Mouse (Mus musculus) heart, embryonic 16.5 days (tissue): ENCODE data around the gene Ccdc180. TPM values are rescaled to one million over a fixed set of nuclear protein-coding genes. Genes with fewer than 3 reads are reported as not detected.

ENCODE experiments used
- ATAC-seq: fragments of 200-750 bp; cut with Nextera tagmentation; replicated peaks from 2 replicates; pipeline ENCODE4 v1.8.0; 2017; ENCODE audit warnings: moderate number of reproducible peaks; ENCODE audit not compliant: insufficient read depth, low FRiP score; ENCODE audit errors: extremely low read depth
- H3K27ac ChIP-seq: fragments of 300-500 bp; sonication (generic); 2 replicates; pipeline ENCODE4 v1.5.1; 2014; ENCODE audit warnings: mild to moderate bottlenecking, low read length, control low read depth, moderate library complexity
- H3K27me3 ChIP-seq: fragments of 300-500 bp; sonication (generic); 2 replicates; pipeline ENCODE4 v1.6.1; 2014; ENCODE audit warnings: low read length, mixed read lengths; ENCODE audit not compliant: control insufficient read depth, insufficient read depth
- H3K36me3 ChIP-seq: fragments of 300-500 bp; sonication (generic); 2 replicates; pipeline ENCODE4 v1.6.1; 2014; ENCODE audit not compliant: control insufficient read depth, insufficient read depth
- H3K4me1 ChIP-seq: fragments of 300-500 bp; sonication (generic); 2 replicates; pipeline ENCODE4 v1.6.1; 2014; ENCODE audit warnings: low read length, mixed read lengths; ENCODE audit not compliant: control insufficient read depth, insufficient read depth
- H3K4me2 ChIP-seq: fragments of 300-500 bp; sonication (generic); 2 replicates; pipeline ENCODE4 v1.6.1; 2014; ENCODE audit warnings: low read depth, mild to moderate bottlenecking, control low read depth, low read length
- H3K4me3 ChIP-seq: fragments of 300-500 bp; sonication (generic); 2 replicates; pipeline ENCODE4 v1.5.1; 2014; ENCODE audit warnings: mild to moderate bottlenecking, control low read depth, low read length
- H3K9ac ChIP-seq: fragments of 300-500 bp; sonication (generic); 2 replicates; pipeline ENCODE4 v1.6.1; 2014; ENCODE audit warnings: low read length, control low read depth
- H3K9me3 ChIP-seq: fragments of 300-500 bp; sonication (generic); replicated peaks from 2 replicates; pipeline ENCODE4 v1.6.1; 2016; ENCODE audit warnings: low read length; ENCODE audit not compliant: control insufficient read depth
- WGBS: fragments of 180-500 bp; shearing (Covaris S2); extraction: QIAGEN DNeasy Blood & Tissue Kit; methylation state at CpG from one replicate; pipeline ENCODE4 v1.1.7; 2014; 5-methylcytosine and 5-hydroxymethylcytosine counted together
- polyA plus RNA-seq: library from polyadenylated mRNA; unstranded; fragments of >200 nt; fragmentation: Nextera tagmentation; extraction: Ambion mirVana; gene quantifications from 2 replicates; pipeline ENCODE4 v1.2.1, GENCODE M21; 2015

Ccdc180 gene
- polyA plus RNA-seq, 1 experiment from 2014 or later, result 0.18 TPM

- ATAC-seq, result no peak
- no peak overlapping the region for H3K4me2 ChIP-seq
- no peaks in the 10 kb centered on the region for H3K4me1 ChIP-seq
- H3K4me3 ChIP-seq, result no peak overlapping the region
- no peaks in the 10 kb centered on the region for H3K27me3 ChIP-seq
- H3K9me3 ChIP-seq, result no peaks in the 10 kb centered on the region
- WGBS, result 72% methylated on average over 4 of the region's 4 CpGs
- no peak overlapping the region for H3K27ac ChIP-seq
- H3K36me3 ChIP-seq, result no peaks in the 10 kb centered on the region
- no peak overlapping the region for H3K9ac ChIP-seq
These were observed 38.5 kb downstream of the Ccdc180 start for GRCm38 (mm10) chr4:45928561-45928960.

GRCm38 (mm10) chr4:45941628-45942044 lies 51.5 kb downstream of the Ccdc180 start:
- Histone ChIP-seq H3K4me2 (peak overlapping the region; percentile 42; the same call in 1 of the 2 replicates), H3K36me3 (no peaks in the 10 kb centered on the region)
- no peak; the same call in 1 of the 2 replicates for ATAC-seq

GRCm38 (mm10) chr4:45947729-45948128 lies 57.6 kb downstream of the Ccdc180 start:
- 79% methylated on average over 8 of the region's 8 CpGs for WGBS
- Histone ChIP-seq H3K9me3 (no peaks in the 10 kb centered on the region), H3K27ac (no peak overlapping the region), H3K4me1 (no peaks in the 10 kb centered on the region), H3K36me3 (no peaks in the 10 kb centered on the region), H3K9ac (no peak overlapping the region), H3K4me2 (no peak overlapping the region), H3K27me3 (no peaks in the 10 kb centered on the region), H3K4me3 (no peak overlapping the region)
- no peak for ATAC-seq

More at GRCm38 (mm10) chr4:45941628-45942044, 51.5 kb downstream of the Ccdc180 start:
- 0 out of 2 replicates have a peak overlapping the region, but pooled peaks have one; percentile 30 for H3K9ac ChIP-seq
- H3K4me1 ChIP-seq, result no peaks in the 10 kb centered on the region; the same call in 1 of the 2 replicates
- no peak overlapping the region for H3K4me3 ChIP-seq
- no peaks in the 10 kb centered on the region for H3K9me3 ChIP-seq
- no peak overlapping the region for H3K27ac ChIP-seq
- WGBS, result 21% methylated on average over 13 of the region's 13 CpGs
- no peaks in the 10 kb centered on the region for H3K27me3 ChIP-seq

GRCm38 (mm10) chr4:45949109-45949848 lies 59.2 kb downstream of the Ccdc180 start:
- WGBS, result 65% methylated on average over 7 of the region's 7 CpGs
- Histone ChIP-seq H3K27ac (no peak overlapping the region), H3K27me3 (no peaks in the 10 kb centered on the region), H3K4me2 (no peak overlapping the region), H3K9me3 (no peaks in the 10 kb centered on the region), H3K4me1 (no peaks in the 10 kb centered on the region), H3K36me3 (no peaks in the 10 kb centered on the region), H3K9ac (no peak overlapping the region), H3K4me3 (no peak overlapping the region)
- ATAC-seq, result 0 out of 2 replicates have a peak, but pooled peaks have one; percentile 30

GRCm38 (mm10) chr4:45951830-45952229 lies 61.7 kb downstream of the Ccdc180 start:
- Histone ChIP-seq H3K4me3 (no peak overlapping the region), H3K36me3 (no peaks in the 10 kb centered on the region), H3K27ac (no peak overlapping the region), H3K27me3 (no peaks in the 10 kb centered on the region), H3K4me1 (no peaks in the 10 kb centered on the region), H3K4me2 (no peak overlapping the region), H3K9me3 (no peaks in the 10 kb centered on the region), H3K9ac (no peak overlapping the region)
- WGBS, result 96% methylated on average over 18 of the region's 18 CpGs
- no peak for ATAC-seq

GRCm38 (mm10) chr4:45953025-45953919 lies 63.2 kb downstream of the Ccdc180 start:
- 83% methylated on average over 23 of the region's 23 CpGs for WGBS
- Histone ChIP-seq H3K9ac (no peak overlapping the region), H3K27ac (no peak overlapping the region), H3K4me2 (no peak overlapping the region), H3K27me3 (no peaks in the 10 kb centered on the region), H3K4me1 (no peaks in the 10 kb centered on the region), H3K36me3 (no peaks in the 10 kb centered on the region), H3K9me3 (no peaks in the 10 kb centered on the region), H3K4me3 (no peak overlapping the region)
- no peak for ATAC-seq

GRCm38 (mm10) chr4:45955235-45955634 lies 65.1 kb downstream of the Ccdc180 start:
- Histone ChIP-seq H3K36me3 (no peaks in the 10 kb centered on the region), H3K4me3 (no peak overlapping the region), H3K9ac (no peak overlapping the region), H3K27ac (no peak overlapping the region), H3K4me2 (no peak overlapping the region), H3K27me3 (no peaks in the 10 kb centered on the region), H3K4me1 (no peaks in the 10 kb centered on the region), H3K9me3 (no peaks in the 10 kb centered on the region)
- WGBS, result 79% methylated on average over 4 of the region's 4 CpGs
- ATAC-seq, result no peak

- WGBS, result 90% methylated on average over 8 of the region's 8 CpGs
- Histone ChIP-seq H3K27ac (no peak overlapping the region), H3K4me2 (no peak overlapping the region), H3K9ac (no peak overlapping the region), H3K36me3 (no peaks in the 10 kb centered on the region), H3K4me1 (no peaks in the 10 kb centered on the region), H3K9me3 (no peaks in the 10 kb centered on the region), H3K4me3 (no peak overlapping the region), H3K27me3 (no peaks in the 10 kb centered on the region)
- no peak for ATAC-seq
These were observed 66.0 kb downstream of the Ccdc180 start for GRCm38 (mm10) chr4:45956131-45956530.

- 88% methylated on average over 4 of the region's 4 CpGs for WGBS
- ATAC-seq, result no peak
- no peak overlapping the region for H3K4me3 ChIP-seq
These were observed 66.6 kb downstream of the Ccdc180 start for GRCm38 (mm10) chr4:45956706-45957105.

More at GRCm38 (mm10) chr4:45956706-45957105, 66.6 kb downstream of the Ccdc180 start:
- H3K27me3 ChIP-seq, result no peaks in the 10 kb centered on the region
- H3K9me3 ChIP-seq, result no peaks in the 10 kb centered on the region
- H3K4me1 ChIP-seq, result no peaks in the 10 kb centered on the region
- H3K9ac ChIP-seq, result no peak overlapping the region
- H3K36me3 ChIP-seq, result no peaks in the 10 kb centered on the region
- no peak overlapping the region for H3K27ac ChIP-seq
- H3K4me2 ChIP-seq, result no peak overlapping the region
